Mouse (Mus musculus) megakaryocyte, embryonic 14.5 days (primary cell): Measurements from ENCODE around the gene Pip5k1b.

Source experiments
- FLI1 ChIP-seq: IDR thresholded peaks from 2 replicates; pipeline ENCODE4 v1.6.1; 2012; ENCODE audit warnings: low read length, inconsistent platforms, mixed read lengths
- GATA1 ChIP-seq: IDR thresholded peaks from 3 replicates; pipeline ENCODE4 v1.6.1; 2012; ENCODE audit warnings: mixed read lengths, low read length, inconsistent platforms, borderline replicate concordance

DNA sequence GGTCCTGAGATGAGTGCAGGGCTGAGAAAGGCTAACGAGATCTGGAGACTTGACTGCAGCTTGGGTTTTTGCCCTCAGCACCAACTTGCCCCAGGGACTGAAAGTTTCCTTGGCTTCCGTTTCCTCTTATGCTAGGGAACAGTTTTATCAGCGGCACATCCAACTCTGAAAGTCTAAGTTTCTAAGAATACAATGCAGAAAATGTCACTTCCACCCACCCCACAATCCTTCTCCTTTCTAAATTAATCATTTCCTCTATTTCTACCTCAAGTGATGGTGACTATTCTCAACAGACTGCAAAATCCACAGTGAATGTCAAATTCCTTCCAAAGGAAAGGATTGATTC is 138.0 kb downstream of the Pip5k1b start:
- TF ChIP-seq GATA1, result no peak
- TF ChIP-seq FLI1, result no peak
